Mouse (Mus musculus) 3T3-L1 (cell line): ENCODE results near the gene Fry.
A peak's percentile ranks its signal among the peaks of the same experiment; 100 is the strongest.

Experiments used
- DNase-seq: peaks from one replicate; pipeline ENCODE4 v3.0.0-alpha.2; 2015; ENCODE audit warnings: low read depth, low spot score

Fry gene

GRCm38 (mm10) chr5:150128432-150128831 lies 10.0 kb downstream of the Fry start:
- no peak for DNase-seq

GRCm38 (mm10) chr5:150130144-150130543 lies 11.7 kb downstream of the Fry start:
- no peak for DNase-seq

GRCm38 (mm10) chr5:150131166-150131565 lies 12.7 kb downstream of the Fry start:
- DNase-seq, result no peak

- no peak for DNase-seq
Measured at GRCm38 (mm10) chr5:150134651-150135050, 16.2 kb downstream of the Fry start.

- DNase-seq, result no peak
Measured at GRCm38 (mm10) chr5:150135529-150135928, 17.1 kb downstream of the Fry start.

- peak; percentile 6 for DNase-seq
Measured at GRCm38 (mm10) chr5:150137772-150138451, 19.5 kb downstream of the Fry start.

- DNase-seq, result no peak
Measured at GRCm38 (mm10) chr5:150140513-150140912, 22.1 kb downstream of the Fry start.

GRCm38 (mm10) chr5:150145967-150146366 lies 27.5 kb downstream of the Fry start:
- DNase-seq, result no peak

GRCm38 (mm10) chr5:150146612-150147011 lies 28.2 kb downstream of the Fry start:
- no peak for DNase-seq

- no peak for DNase-seq
Measured at GRCm38 (mm10) chr5:150149725-150150124, 31.3 kb downstream of the Fry start.

- no peak for DNase-seq
Measured at GRCm38 (mm10) chr5:150150986-150151385, 32.5 kb downstream of the Fry start.

- no peak for DNase-seq
Measured at GRCm38 (mm10) chr5:150152071-150152879, 33.8 kb downstream of the Fry start.

GRCm38 (mm10) chr5:150152880-150153281 lies 34.4 kb downstream of the Fry start:
- no peak for DNase-seq

GRCm38 (mm10) chr5:150155388-150155787 lies 36.9 kb downstream of the Fry start:
- no peak for DNase-seq

- DNase-seq, result no peak
Measured at GRCm38 (mm10) chr5:150156063-150156786, 37.8 kb downstream of the Fry start.

- DNase-seq, result no peak
Measured at GRCm38 (mm10) chr5:150157682-150158081, 39.2 kb downstream of the Fry start.

- no peak for DNase-seq
Measured at GRCm38 (mm10) chr5:150159151-150159550, 40.7 kb downstream of the Fry start.

- no peak for DNase-seq
Measured at GRCm38 (mm10) chr5:150161193-150161592, 42.7 kb downstream of the Fry start.

- DNase-seq, result no peak
Measured at GRCm38 (mm10) chr5:150161898-150162297, 43.5 kb downstream of the Fry start.

- no peak for DNase-seq
Measured at GRCm38 (mm10) chr5:150164671-150165070, 46.2 kb downstream of the Fry start.

- no peak for DNase-seq
Measured at GRCm38 (mm10) chr5:150166811-150167210, 48.4 kb downstream of the Fry start.

- DNase-seq, result no peak
Measured at GRCm38 (mm10) chr5:150167287-150167686, 48.8 kb downstream of the Fry start.
